Mouse (Mus musculus): ENCODE results near the gene Lmntd1.

The Lmntd1 gene

GRCm38 (mm10) chr6:145614219-145614618, at the start of gene Lmntd1:
Gene Lmntd1, minus strand, starts transcription at chr6:145614319.
- no peak for DNase-seq (ENCODE audit: low read depth, low spot score)

- no peak for DNase-seq (ENCODE audit: low read depth, low spot score)
Observed at GRCm38 (mm10) chr6:145660943-145661342, 46.8 kb upstream of the Lmntd1 start.

GRCm38 (mm10) chr6:145659116-145659515, 45.0 kb upstream of the Lmntd1 start:
- DNase-seq (ENCODE audit: low read depth, low spot score): no peak

GRCm38 (mm10) chr6:145656740-145657591, 42.8 kb upstream of the Lmntd1 start:
- DNase-seq (ENCODE audit: low read depth, low spot score): no peak

GRCm38 (mm10) chr6:145655678-145656077, 41.6 kb upstream of the Lmntd1 start:
- DNase-seq (ENCODE audit: low read depth, low spot score): no peak

GRCm38 (mm10) chr6:145654062-145654836, 40.1 kb upstream of the Lmntd1 start:
- DNase-seq (ENCODE audit: low read depth, low spot score): no peak

- no peak for DNase-seq (ENCODE audit: low read depth, low spot score)
Observed at GRCm38 (mm10) chr6:145653626-145654025, 39.5 kb upstream of the Lmntd1 start.

- DNase-seq (ENCODE audit: low read depth, low spot score): no peak
Observed at GRCm38 (mm10) chr6:145652986-145653385, 38.9 kb upstream of the Lmntd1 start.

GRCm38 (mm10) chr6:145651976-145652375, 37.9 kb upstream of the Lmntd1 start:
- no peak for DNase-seq (ENCODE audit: low read depth, low spot score)

GRCm38 (mm10) chr6:145640971-145641506, 26.9 kb upstream of the Lmntd1 start:
- no peak for DNase-seq (ENCODE audit: low read depth, low spot score)

- DNase-seq (ENCODE audit: low read depth, low spot score): no peak
Observed at GRCm38 (mm10) chr6:145638248-145638647, 24.1 kb upstream of the Lmntd1 start.

- DNase-seq (ENCODE audit: low read depth, low spot score): no peak
Observed at GRCm38 (mm10) chr6:145636682-145637081, 22.6 kb upstream of the Lmntd1 start.

GRCm38 (mm10) chr6:145634454-145634853, 20.3 kb upstream of the Lmntd1 start:
- DNase-seq (ENCODE audit: low read depth, low spot score): peak; percentile 19

GRCm38 (mm10) chr6:145630269-145630668, 16.1 kb upstream of the Lmntd1 start:
- DNase-seq (ENCODE audit: low read depth, low spot score): no peak

GRCm38 (mm10) chr6:145623141-145623540, 9.0 kb upstream of the Lmntd1 start:
- DNase-seq (ENCODE audit: low read depth, low spot score): peak; percentile 64

GRCm38 (mm10) chr6:145616402-145617229, 2.5 kb upstream of the Lmntd1 start:
- peak; percentile 54 for DNase-seq (ENCODE audit: low read depth, low spot score)

- DNase-seq (ENCODE audit: low read depth, low spot score): no peak
Observed at GRCm38 (mm10) chr6:145615666-145616210, 1.6 kb upstream of the Lmntd1 start, which contains the start of gene Tuba3b. Gene Tuba3b, plus strand, starts transcription at chr6:145615757.

GRCm38 (mm10) chr6:145612611-145613010, 1.5 kb downstream of the Lmntd1 start:
- DNase-seq (ENCODE audit: low read depth, low spot score): no peak

- DNase-seq (ENCODE audit: low read depth, low spot score): no peak
Observed at GRCm38 (mm10) chr6:145610901-145611300, 3.2 kb downstream of the Lmntd1 start.

GRCm38 (mm10) chr6:145608693-145609092, 5.4 kb downstream of the Lmntd1 start:
- no peak for DNase-seq (ENCODE audit: low read depth, low spot score)

- DNase-seq (ENCODE audit: low read depth, low spot score): no peak
Observed at GRCm38 (mm10) chr6:145607746-145608145, 6.4 kb downstream of the Lmntd1 start.

Measured in A20 (cell line).